Mouse (Mus musculus): Measurements from ENCODE around the gene Copz1.
"Not testable (repeated sequence)": the region's sequence is repeated elsewhere in the genome, so short reads cannot be mapped to it uniquely, and the experiment has no call there.

Copz1 gene

GRCm38 (mm10) chr15:103272419-103273279 is at the start of gene Copz1:
Gene Copz1 (plus strand): TSS chr15:103272714.
- peak; percentile 97 to 99 for DNase-seq (ENCODE audit: low spot score in 2 of 2)

- no peak for DNase-seq (ENCODE audit: low spot score in 2 of 2)
Measured at GRCm38 (mm10) chr15:103224161-103224560, 48.4 kb upstream of the Copz1 start.

GRCm38 (mm10) chr15:103227022-103227421 is 45.5 kb upstream of the Copz1 start:
- DNase-seq (ENCODE audit: low spot score in 2 of 2) = no peak

DNA sequence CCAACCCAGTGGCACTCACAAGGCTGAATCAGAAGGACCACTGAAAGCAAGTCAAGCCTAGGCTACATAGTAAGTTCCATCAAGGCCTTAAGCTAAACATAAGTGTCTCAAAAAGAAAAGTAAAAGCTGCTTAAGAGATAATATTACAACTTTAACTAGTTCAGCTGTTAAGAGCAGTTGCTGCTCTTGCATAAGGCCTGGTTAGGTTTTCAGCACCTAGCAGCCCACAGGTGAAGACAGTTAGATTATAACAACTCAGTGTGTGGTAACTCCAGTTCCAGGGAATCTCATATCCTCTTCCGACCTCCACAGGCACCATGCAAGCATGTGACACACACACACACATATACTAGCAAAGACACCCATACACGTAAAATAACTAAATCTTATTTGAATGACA is 44.9 kb upstream of the Copz1 start:
- DNase-seq (ENCODE audit: low spot score in 2 of 2) = no peak

GRCm38 (mm10) chr15:103228904-103229303 is 43.6 kb upstream of the Copz1 start:
- no peak for DNase-seq (ENCODE audit: low spot score in 2 of 2)

DNA sequence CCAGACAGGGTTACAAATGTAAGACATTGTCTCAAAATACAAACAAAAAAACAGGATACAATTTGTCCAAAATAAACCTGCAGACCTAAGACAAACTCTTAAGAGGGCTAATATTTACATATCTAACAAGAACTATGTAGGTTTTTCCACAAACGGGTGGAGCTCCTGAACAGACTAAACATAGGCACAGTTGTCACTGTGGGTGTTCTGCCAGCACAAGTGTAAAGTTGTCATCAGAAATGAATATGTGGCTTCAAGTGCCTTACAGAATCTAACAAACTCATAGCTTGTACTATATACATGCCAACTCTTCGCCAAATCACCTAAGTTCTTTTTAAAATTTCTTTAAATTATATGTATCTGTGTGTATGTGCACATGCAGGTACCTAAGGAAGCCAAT is 39.4 kb upstream of the Copz1 start:
- peak in 1 of 2 experiments; percentile 37 for DNase-seq (ENCODE audit: low spot score in 2 of 2)

DNA sequence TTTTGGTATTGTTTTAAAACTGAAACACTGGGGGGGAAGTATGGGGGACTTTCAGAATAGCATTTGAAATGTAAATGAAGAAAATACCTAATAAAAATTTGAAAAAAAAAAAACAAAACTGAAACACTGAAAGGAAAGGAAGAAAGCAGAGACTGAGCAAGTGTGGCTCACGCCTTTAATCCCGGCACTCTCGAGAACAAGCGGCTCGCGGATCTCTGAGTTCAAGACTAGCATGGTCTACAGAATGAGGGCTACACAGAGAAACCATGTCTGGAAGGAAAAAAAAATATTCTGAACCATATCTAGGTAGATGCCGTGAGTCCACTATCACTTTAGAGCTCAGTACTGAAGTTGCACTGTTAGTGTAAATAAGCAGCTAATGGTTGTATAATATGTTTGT is 35.2 kb upstream of the Copz1 start:
- DNase-seq (ENCODE audit: low spot score in 2 of 2) = no peak

DNA sequence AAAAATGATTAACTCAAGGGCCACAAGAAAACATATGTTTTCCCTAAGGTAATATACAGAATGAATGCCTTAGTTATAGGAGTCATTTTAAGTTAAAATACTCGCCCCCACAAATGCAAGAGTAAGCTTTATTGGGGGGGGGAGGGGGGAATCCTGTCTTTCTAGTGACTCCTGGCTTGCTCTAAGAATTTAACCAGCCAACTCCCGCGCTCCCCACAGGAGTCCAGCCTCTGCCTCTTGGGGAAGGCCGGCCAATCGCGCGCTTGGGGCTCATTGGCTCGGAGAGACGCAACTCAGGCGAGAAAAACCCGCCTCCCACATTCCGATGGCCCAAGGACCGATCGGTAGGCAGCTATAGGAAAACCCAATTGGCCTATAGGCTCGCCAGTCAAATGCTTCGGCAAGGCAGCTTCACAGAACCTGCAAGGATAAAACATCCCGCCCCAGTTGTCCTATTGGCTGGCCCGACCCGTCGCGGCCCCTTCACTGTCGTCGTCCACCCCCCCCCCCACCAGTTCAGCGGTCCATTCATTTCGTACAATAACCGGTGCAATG is 33.3 kb upstream of the Copz1 start:
- DNase-seq (ENCODE audit: low spot score in 2 of 2) = peak; percentile 93 to 98

- peak; percentile 97 to 98 for DNase-seq (ENCODE audit: low spot score in 2 of 2)
Measured at GRCm38 (mm10) chr15:103239685-103240159, 32.8 kb upstream of the Copz1 start, which contains the start of gene Cbx5. Gene Cbx5 (minus strand): TSS chr15:103239816.

DNA sequence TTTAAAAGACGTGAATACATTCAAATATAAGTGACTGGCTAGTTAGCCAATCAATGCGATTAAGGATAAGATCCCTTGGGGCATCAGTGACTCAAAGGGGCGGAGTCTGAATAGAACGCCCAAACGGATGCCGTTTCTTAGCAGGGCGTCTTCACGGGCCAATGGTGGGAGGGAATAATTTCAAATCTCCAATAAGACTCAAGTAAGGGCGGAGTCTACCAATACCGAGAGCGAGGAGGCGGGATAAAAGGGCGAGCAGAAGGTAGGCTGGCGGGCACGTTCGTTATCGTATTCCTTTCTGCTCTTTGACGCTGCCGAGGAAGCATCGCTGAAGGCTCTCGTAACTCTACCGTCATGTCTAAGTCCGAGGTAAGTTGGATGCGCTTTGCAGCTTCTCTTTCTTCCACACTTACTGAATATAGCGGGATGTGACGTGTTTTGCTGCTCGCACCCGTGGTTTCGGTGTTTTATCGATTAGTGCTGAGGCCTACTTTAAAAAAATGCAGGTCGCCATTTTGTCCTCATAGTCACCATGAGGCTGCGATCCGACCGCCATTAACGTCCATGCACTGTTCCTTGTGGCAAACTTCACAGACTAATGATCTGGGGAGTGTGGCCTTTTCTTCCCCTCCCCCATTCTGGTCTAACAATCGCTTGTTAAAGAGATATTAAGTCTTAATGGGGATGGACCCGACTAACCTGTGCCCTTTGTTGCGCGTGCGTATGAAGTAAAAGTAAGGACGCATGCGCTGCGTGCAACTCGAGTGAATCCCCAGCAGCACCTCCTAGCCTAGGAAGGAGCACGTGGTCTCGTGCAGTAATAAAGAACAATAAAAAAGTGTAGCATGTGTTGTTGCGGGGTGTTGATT is 32.1 kb upstream of the Copz1 start, which contains the start of gene Hnrnpa1:
Gene Hnrnpa1 (plus strand): TSS at position 273 of the 869 bp plus-strand sequence.
- peak; percentile 93 to 97 for DNase-seq (ENCODE audit: low spot score in 2 of 2)

- not testable (repeated sequence) for DNase-seq (ENCODE audit: low spot score in 2 of 2)
Measured at GRCm38 (mm10) chr15:103241071-103242018, 31.2 kb upstream of the Copz1 start.

- no peak for DNase-seq (ENCODE audit: low spot score in 2 of 2)
Measured at GRCm38 (mm10) chr15:103242885-103243284, 29.6 kb upstream of the Copz1 start.

DNA sequence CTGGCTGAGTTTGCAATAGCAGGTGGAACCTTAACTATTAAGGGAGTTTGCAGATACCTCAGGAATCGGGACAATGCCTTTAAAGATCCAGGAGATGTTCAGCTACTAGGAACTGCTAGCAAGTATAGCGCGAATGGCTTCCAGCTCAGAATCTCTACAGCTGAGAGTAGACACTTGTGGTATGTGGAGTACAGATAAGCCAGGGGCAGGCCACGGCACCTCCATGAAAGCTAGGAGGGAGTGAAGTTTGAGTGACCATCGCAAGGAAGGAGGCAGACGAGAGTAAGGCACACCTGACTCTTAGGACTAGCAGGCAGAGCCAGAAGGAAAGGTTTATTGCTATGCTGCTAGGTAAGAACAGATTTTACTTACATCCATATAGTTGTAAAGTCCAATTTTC is 26.9 kb upstream of the Copz1 start:
- no peak for DNase-seq (ENCODE audit: low spot score in 2 of 2)

GRCm38 (mm10) chr15:103247078-103247781 is 25.3 kb upstream of the Copz1 start:
- DNase-seq (ENCODE audit: low spot score in 2 of 2) = no peak

DNA sequence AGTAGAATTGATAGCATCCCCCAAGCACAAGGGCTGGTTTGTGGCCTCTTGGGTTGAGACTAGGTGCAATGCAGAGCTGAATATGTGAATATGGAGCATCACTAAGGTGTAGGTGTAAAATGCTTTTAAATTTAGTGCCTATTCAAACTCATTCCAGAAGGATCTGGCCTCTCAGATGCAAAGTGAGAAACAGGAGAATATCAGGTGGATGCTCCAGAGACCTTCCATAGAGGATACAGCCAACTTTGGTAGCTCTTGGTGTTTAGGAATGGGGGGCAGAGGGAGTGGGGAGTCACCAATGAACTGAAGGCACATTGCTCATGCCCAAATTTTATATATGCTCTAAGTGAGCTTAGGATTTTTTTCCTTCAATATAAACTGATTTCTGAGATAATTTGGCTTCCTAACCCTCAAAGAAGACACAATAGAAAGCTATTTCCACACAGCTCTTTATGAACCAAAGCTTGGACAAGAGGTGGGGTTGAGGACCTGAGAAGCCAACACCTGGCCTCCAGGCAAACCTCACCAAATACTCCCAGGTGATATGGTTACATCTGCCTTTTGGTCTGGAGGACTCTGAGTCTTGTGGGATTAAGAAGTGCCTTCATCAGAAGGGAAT is 24.6 kb upstream of the Copz1 start:
- no peak for DNase-seq (ENCODE audit: low spot score in 2 of 2)

DNA sequence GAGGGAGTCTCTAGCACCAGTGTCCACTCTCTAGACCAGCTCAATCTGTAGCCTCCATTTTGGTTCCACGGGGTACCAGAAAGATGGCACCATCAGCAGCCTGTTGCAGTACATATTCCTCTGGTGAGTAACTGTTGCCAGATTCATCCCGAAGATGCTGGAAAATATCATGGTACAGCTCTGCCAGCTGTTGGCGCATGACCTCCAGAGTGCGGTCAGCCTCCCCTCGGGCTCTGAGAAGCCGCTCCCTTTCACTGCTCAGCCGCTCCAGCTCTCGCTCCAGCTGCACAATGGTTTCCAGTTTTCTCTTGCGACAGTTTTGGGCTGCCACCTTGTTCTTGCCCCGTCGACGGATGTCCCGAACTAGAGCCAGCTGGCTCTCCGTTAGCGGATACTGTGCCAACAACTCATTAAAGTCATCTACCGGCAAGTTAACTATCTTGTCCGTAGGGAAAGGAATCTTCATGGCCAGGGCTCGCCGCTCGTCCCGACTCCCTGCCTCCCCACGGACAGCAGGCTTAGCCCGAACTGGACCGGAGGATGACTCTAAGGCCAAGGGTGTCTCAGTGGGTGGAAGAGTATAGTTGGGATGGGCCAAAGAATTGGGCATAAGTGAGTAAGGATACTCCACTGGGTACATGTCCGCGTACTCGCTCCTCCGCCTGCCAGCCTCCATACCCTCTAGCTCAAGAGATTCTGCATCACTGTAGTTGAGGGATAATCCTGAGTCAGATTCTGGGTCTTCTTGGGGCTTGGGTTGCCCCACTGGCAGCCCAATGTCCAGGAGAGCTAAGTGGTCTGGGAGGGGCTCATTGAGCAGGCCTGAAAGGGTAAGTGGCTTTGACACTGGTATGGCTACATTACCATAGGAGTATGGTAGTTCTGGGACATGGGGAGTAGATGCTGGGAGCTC is 23.9 kb upstream of the Copz1 start:
- DNase-seq (ENCODE audit: low spot score in 2 of 2) = no peak

DNA sequence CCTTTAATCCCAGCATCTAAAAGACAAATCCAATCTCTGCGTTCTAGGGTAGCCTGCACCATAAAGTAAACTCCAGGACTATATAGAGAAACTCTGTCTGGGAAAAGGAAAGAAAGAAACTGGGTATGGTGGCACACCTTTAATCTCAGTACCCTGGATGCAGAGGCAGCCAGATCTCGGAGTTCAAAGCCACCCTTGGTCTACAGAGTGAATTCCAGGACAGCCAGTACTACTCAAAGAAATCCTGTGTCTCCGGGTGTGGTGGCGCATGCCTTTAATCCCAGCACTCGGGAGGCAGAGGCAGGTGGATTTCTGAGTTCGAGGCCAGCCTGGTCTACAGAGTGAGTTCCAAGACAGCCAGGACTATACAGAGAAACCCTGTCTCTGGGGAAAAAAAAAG is 23.0 kb upstream of the Copz1 start:
- DNase-seq (ENCODE audit: low spot score in 2 of 2) = not testable (repeated sequence)

- DNase-seq (ENCODE audit: low spot score in 2 of 2) = no peak
Measured at GRCm38 (mm10) chr15:103250195-103250740, 22.2 kb upstream of the Copz1 start.
